Mouse (Mus musculus) embryonic facial prominence, embryonic 14.5 days (tissue): ENCODE data around the gene Xbp1. TPM values are rescaled to one million over a fixed set of nuclear protein-coding genes. Genes with fewer than 3 reads are reported as not detected.
"Not testable (repeated sequence)": the region's sequence is repeated elsewhere in the genome, so short reads cannot be mapped to it uniquely, and the experiment has no call there.

Experiments used
- ATAC-seq: fragments of 200-750 bp; cut with Nextera tagmentation; 2 replicates; pipeline ENCODE4 v1.8.0; 2017; ENCODE audit warnings: low read depth, moderate number of reproducible peaks, moderate TSS enrichment
- DNase-seq: peaks from one replicate; pipeline ENCODE4 v3.0.0-alpha.2; 2015; ENCODE audit warnings: low spot score
- H3K27ac ChIP-seq: fragments of 300-500 bp; sonication (generic); replicated peaks from 2 replicates; pipeline ENCODE4 v1.5.1; 2014; ENCODE audit warnings: low read depth, mild to moderate bottlenecking, low read length, moderate library complexity
- H3K27me3 ChIP-seq: fragments of 300-500 bp; sonication (generic); replicated peaks from 2 replicates; pipeline ENCODE4 v1.6.1; 2014; ENCODE audit warnings: low read length; ENCODE audit not compliant: control insufficient read depth, insufficient read depth
- H3K36me3 ChIP-seq: fragments of 300-500 bp; sonication (generic); 2 replicates; pipeline ENCODE4 v1.6.1; 2014; ENCODE audit warnings: low read length, mixed read lengths; ENCODE audit not compliant: control insufficient read depth, insufficient read depth
- H3K4me1 ChIP-seq: fragments of 300-500 bp; sonication (generic); 2 replicates; pipeline ENCODE4 v1.6.1; 2014; ENCODE audit warnings: antibody characterized with exemption, low read length; ENCODE audit not compliant: control insufficient read depth, insufficient read depth
- H3K4me2 ChIP-seq: fragments of 300-500 bp; sonication (generic); 2 replicates; pipeline ENCODE4 v1.6.1; 2014; ENCODE audit warnings: low read depth, mild to moderate bottlenecking, low read length, moderate library complexity, mixed read lengths
- H3K4me3 ChIP-seq: fragments of 300-500 bp; sonication (generic); 2 replicates; pipeline ENCODE4 v1.5.1; 2014; ENCODE audit warnings: low read depth, mild to moderate bottlenecking, low read length
- H3K9ac ChIP-seq: fragments of 300-500 bp; sonication (generic); 2 replicates; pipeline ENCODE4 v1.6.1; 2014; ENCODE audit warnings: low read depth, mild to moderate bottlenecking, low read length, moderate library complexity, mixed read lengths
- H3K9me3 ChIP-seq: fragments of 300-500 bp; sonication (generic); 2 replicates; pipeline ENCODE4 v1.6.1; 2016; ENCODE audit warnings: low read length; ENCODE audit not compliant: control insufficient read depth
- WGBS: fragments of 180-500 bp; shearing (Covaris S2); extraction: QIAGEN DNeasy Blood & Tissue Kit; methylation state at CpG from one replicate; pipeline ENCODE4 v1.1.7; 2014; 5-methylcytosine and 5-hydroxymethylcytosine counted together
- polyA plus RNA-seq: library from polyadenylated mRNA; unstranded; fragments of >200 nt; fragmentation: Nextera tagmentation; extraction: Ambion mirVana; gene quantifications from 2 replicates; pipeline ENCODE4 v1.2.1, GENCODE M21; 2014

The Xbp1 gene
- polyA plus RNA-seq, 1 experiment from 2014 or later, result 223 TPM

- H3K36me3 ChIP-seq, result 0 out of 2 replicates have a peak, but pooled peaks cover 14% of the 10 kb centered on the region
- no peaks in the 10 kb centered on the region for H3K27me3 ChIP-seq
- WGBS, result 84% methylated on average over 1 of the region's 1 CpGs
- H3K9me3 ChIP-seq, result no peaks in the 10 kb centered on the region
- H3K9ac ChIP-seq, result no peak overlapping the region
- no peak overlapping the region for H3K4me3 ChIP-seq
- no peak overlapping the region for H3K4me2 ChIP-seq
- DNase-seq (no peak), ATAC-seq (no peak)
- H3K27ac ChIP-seq, result no peak overlapping the region
- peaks cover 7% of the 10 kb centered on the region for H3K4me1 ChIP-seq
These were observed 22.8 kb downstream of the Xbp1 start for GRCm38 (mm10) chr11:5543281-5543680.

DNA sequence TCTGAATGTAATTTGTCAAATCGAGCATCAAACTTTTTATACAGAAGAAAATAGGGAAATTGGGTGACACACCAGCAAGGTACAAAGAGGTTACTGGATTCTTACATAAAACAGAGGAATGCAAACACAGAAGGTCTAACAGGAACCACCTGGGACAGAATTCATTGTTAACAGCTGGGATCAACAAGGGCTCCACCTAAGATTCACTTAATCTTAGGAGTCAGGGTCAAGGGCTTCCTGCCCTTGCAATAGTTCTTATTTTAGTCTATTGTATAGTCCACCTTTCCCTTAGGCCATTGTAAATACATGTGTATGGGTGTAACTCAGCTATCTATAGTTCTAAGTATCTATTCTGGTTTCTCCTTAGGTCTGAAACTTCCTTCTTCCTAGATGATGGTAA, 24.2 kb downstream of the Xbp1 start:
- H3K27me3 ChIP-seq, H3K4me3 ChIP-seq, ATAC-seq, H3K4me2 ChIP-seq, H3K36me3 ChIP-seq, H3K9ac ChIP-seq, H3K9me3 ChIP-seq, DNase-seq, H3K27ac ChIP-seq, H3K4me1 ChIP-seq: not testable (repeated sequence)
- WGBS, result 69% methylated on average over 1 of the region's 1 CpGs

- Histone ChIP-seq H3K27ac (no peak overlapping the region), H3K4me1 (peaks cover 5% of the 10 kb centered on the region), H3K9me3 (no peaks in the 10 kb centered on the region), H3K4me3 (no peak overlapping the region), H3K27me3 (no peaks in the 10 kb centered on the region), H3K4me2 (no peak overlapping the region), H3K9ac (no peak overlapping the region), H3K36me3 (no peaks in the 10 kb centered on the region)
- WGBS, result 78% methylated on average over 4 of the region's 4 CpGs
- ATAC-seq, result no peak
- DNase-seq, result no peak
These were observed 25.0 kb downstream of the Xbp1 start for GRCm38 (mm10) chr11:5545457-5545856.

DNA sequence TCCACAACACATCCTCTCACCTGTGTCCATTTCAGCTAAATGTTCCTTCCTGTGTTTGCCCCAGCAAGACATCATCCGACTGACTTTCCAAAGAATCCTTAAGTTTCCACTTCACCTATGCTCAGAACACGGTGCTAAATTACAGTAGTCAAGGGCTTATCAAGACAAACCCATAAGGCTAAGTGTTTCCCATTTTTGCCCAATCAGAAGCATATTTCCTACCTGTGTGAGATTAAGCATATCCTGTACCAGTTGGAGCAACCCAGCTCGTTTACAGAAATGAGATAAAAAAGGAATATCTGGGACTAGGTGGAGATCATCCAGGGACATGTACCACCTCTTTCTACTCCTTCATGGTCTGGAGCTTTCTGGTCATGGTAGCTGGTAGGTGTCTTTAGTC, 26.2 kb downstream of the Xbp1 start:
- no peaks in the 10 kb centered on the region for H3K4me1 ChIP-seq
- H3K4me3 ChIP-seq, result no peak overlapping the region
- DNase-seq (no peak), ATAC-seq (no peak)
- no peak overlapping the region for H3K9ac ChIP-seq
- WGBS, result 82% methylated on average over 3 of the region's 3 CpGs
- no peak overlapping the region for H3K27ac ChIP-seq
- no peak overlapping the region for H3K4me2 ChIP-seq
- H3K36me3 ChIP-seq, result no peaks in the 10 kb centered on the region
- H3K9me3 ChIP-seq, result no peaks in the 10 kb centered on the region
- H3K27me3 ChIP-seq, result no peaks in the 10 kb centered on the region

- 88% methylated on average over 5 of the region's 5 CpGs for WGBS
- H3K9ac ChIP-seq, result no peak overlapping the region
- H3K27me3 ChIP-seq, result no peaks in the 10 kb centered on the region
- no peak overlapping the region for H3K27ac ChIP-seq
- ATAC-seq (no peak), DNase-seq (no peak)
- H3K9me3 ChIP-seq, result no peaks in the 10 kb centered on the region
- no peak overlapping the region for H3K4me2 ChIP-seq
- H3K36me3 ChIP-seq, result no peaks in the 10 kb centered on the region
- no peak overlapping the region for H3K4me3 ChIP-seq
- no peaks in the 10 kb centered on the region for H3K4me1 ChIP-seq
These were observed 31.0 kb downstream of the Xbp1 start for GRCm38 (mm10) chr11:5551430-5551829.

GRCm38 (mm10) chr11:5551931-5552330, 31.5 kb downstream of the Xbp1 start:
- no peak for DNase-seq
- no peak for ATAC-seq
- Histone ChIP-seq H3K36me3 (no peaks in the 10 kb centered on the region), H3K27me3 (no peaks in the 10 kb centered on the region), H3K4me3 (no peak overlapping the region), H3K4me1 (no peaks in the 10 kb centered on the region), H3K4me2 (no peak overlapping the region), H3K9ac (no peak overlapping the region), H3K27ac (no peak overlapping the region), H3K9me3 (no peaks in the 10 kb centered on the region)
- 74% methylated on average over 1 of the region's 1 CpGs for WGBS

DNA sequence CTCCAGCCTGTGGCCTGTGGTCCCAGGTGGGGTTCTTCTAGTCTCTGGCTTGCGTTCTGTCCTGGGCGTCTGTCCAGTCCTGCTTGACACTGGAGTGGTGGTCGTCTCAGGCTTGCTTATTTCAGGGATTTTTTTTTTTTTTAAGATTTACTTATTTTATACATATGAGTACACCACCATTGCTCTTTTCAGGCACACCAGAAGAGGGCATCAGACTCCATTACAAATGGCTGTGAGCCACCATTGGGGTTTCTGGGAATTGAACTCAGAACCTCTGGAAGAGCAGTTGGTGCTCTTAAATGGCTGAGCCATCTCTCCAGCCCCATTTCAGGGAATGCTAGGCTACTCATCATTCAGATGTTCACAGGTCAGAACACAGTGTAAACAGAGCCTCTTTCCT, 39.8 kb downstream of the Xbp1 start:
- no peak for DNase-seq
- ATAC-seq, result no peak
- Histone ChIP-seq H3K27ac (no peak overlapping the region), H3K36me3 (no peaks in the 10 kb centered on the region), H3K9me3 (no peaks in the 10 kb centered on the region), H3K4me1 (no peaks in the 10 kb centered on the region), H3K9ac (no peak overlapping the region), H3K27me3 (no peaks in the 10 kb centered on the region), H3K4me3 (no peak overlapping the region), H3K4me2 (no peak overlapping the region)
- WGBS, result 84% methylated on average over 3 of the region's 3 CpGs

- DNase-seq (no peak), ATAC-seq (no peak)
- no peaks in the 10 kb centered on the region for H3K36me3 ChIP-seq
- no peak overlapping the region for H3K4me3 ChIP-seq
- 36% methylated on average over 9 of the region's 9 CpGs for WGBS
- H3K27me3 ChIP-seq, result no peaks in the 10 kb centered on the region
- no peak overlapping the region for H3K27ac ChIP-seq
- H3K4me1 ChIP-seq, result no peaks in the 10 kb centered on the region
- H3K9ac ChIP-seq, result no peak overlapping the region
- H3K4me2 ChIP-seq, result no peak overlapping the region
- H3K9me3 ChIP-seq, result no peaks in the 10 kb centered on the region
These were observed 42.3 kb downstream of the Xbp1 start for GRCm38 (mm10) chr11:5562625-5563268.

- DNase-seq (no peak), ATAC-seq (no peak)
- Histone ChIP-seq H3K4me1 (no peaks in the 10 kb centered on the region), H3K4me2 (no peak overlapping the region), H3K27me3 (no peaks in the 10 kb centered on the region), H3K9me3 (no peaks in the 10 kb centered on the region), H3K27ac (no peak overlapping the region), H3K36me3 (no peaks in the 10 kb centered on the region), H3K9ac (no peak overlapping the region), H3K4me3 (no peak overlapping the region)
- WGBS, result 70% methylated on average over 6 of the region's 6 CpGs
These were observed 43.4 kb downstream of the Xbp1 start for GRCm38 (mm10) chr11:5563898-5564297.
